Mouse (Mus musculus) testis, adult 2 months (tissue): ENCODE measurements around the gene Ripor3.

Experiments
- CTCF ChIP-seq: fragments of 200-500 bp; IDR thresholded peaks from 2 replicates; pipeline ENCODE4 v1.5.1; 2012; ENCODE audit warnings: low read depth, mild to moderate bottlenecking, inconsistent platforms, low read length, moderate library complexity; ENCODE audit not compliant: control insufficient read depth, insufficient read depth, insufficient replicate concordance
- POLR2A ChIP-seq: fragments of 200-500 bp; IDR thresholded peaks from 2 replicates; pipeline ENCODE4 v1.6.1; 2012; ENCODE audit warnings: low read depth, mild to moderate bottlenecking, inconsistent platforms, low read length, moderate library complexity; ENCODE audit not compliant: control insufficient read depth

DNA sequence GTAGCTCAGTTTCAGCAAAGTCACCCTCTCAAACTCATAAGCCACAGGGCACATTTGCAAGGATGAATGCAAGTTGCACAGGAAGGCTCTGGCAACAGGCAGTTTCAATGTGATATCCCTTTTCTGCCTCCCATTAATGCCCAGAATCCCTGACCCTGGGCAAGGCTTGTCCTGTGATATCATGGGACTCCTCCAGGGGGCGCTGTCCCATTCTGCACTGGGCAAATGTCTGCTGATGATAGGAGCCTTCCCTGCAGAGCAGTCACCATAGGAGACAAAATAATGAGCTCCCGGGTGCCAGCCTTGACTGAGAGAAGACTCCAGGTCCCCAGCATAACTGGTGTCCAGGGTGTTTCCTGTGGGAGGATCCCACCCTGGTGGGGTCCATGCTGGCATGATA lies 42.3 kb upstream of the Ripor3 start:
- TF ChIP-seq POLR2A (no peak), CTCF (peak; percentile 84)
